Mouse (Mus musculus) cerebellum, adult 2 months (tissue): ENCODE data around the gene Ceacam3.

Experiments used
- CTCF ChIP-seq: fragments of 200-500 bp; IDR thresholded peaks from 2 replicates; pipeline ENCODE4 v1.5.1; 2011; ENCODE audit warnings: low read depth, mild to moderate bottlenecking, control low read depth, low read length, moderate library complexity, borderline replicate concordance; ENCODE audit not compliant: insufficient read depth
- POLR2A ChIP-seq: fragments of 200-500 bp; IDR thresholded peaks from 2 replicates; pipeline ENCODE4 v1.6.1; 2011; ENCODE audit warnings: low read length, control low read depth, borderline replicate concordance; ENCODE audit not compliant: insufficient read depth

DNA sequence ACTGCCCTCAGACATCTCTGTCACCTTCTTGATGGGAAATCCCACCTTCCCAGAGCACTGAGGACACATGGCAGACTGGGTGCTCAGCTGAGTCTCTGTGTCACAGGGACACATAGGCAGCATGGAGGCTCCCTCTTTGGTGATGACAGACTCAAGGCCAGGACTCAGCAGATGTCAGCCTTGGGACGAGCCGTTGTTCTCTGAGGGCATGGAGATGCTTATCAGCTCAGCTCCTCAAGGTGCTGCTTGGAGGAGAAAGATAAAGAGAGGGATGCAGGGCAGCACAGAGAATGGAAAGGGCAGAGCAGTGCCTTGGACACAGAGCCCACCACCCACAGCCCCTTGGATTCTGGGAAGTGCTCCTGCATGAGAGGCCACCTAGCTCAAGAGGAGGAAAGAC lies at the start of gene Ceacam3:
- TF ChIP-seq CTCF (no peak), POLR2A (no peak)
